Mouse (Mus musculus) lung, postnatal 0 days (tissue): Measurements from ENCODE around the gene Tnfrsf26. TPM values are rescaled to one million over a fixed set of nuclear protein-coding genes. Genes with fewer than 3 reads are reported as not detected.

Source experiments
- ATAC-seq: fragments of 200-750 bp; cut with Nextera tagmentation; 2 replicates; pipeline ENCODE4 v1.8.0; 2017; ENCODE audit warnings: moderate library complexity
- DNase-seq: peaks from one replicate; pipeline ENCODE4 v3.0.0-alpha.2; 2016; ENCODE audit warnings: low spot score
- H3K27ac ChIP-seq: fragments of 300-500 bp; sonication (generic); 2 replicates; pipeline ENCODE4 v1.5.1; 2014; ENCODE audit warnings: antibody characterized with exemption, mild to moderate bottlenecking, low read length, mixed read lengths
- H3K27me3 ChIP-seq: fragments of 300-500 bp; sonication (generic); replicated peaks from 2 replicates; pipeline ENCODE4 v1.6.1; 2014; ENCODE audit warnings: low read length, mixed read lengths; ENCODE audit not compliant: insufficient read depth
- H3K36me3 ChIP-seq: fragments of 300-500 bp; sonication (generic); 2 replicates; pipeline ENCODE4 v1.6.1; 2014; ENCODE audit warnings: low read length, mixed read lengths; ENCODE audit not compliant: insufficient read depth
- H3K4me1 ChIP-seq: fragments of 300-500 bp; sonication (generic); 2 replicates; pipeline ENCODE4 v1.6.1; 2014; ENCODE audit warnings: antibody characterized with exemption, low read depth, low read length, mixed read lengths; ENCODE audit not compliant: insufficient read depth
- H3K4me2 ChIP-seq: fragments of 300-500 bp; sonication (generic); replicated peaks from 2 replicates; pipeline ENCODE4 v1.6.1; 2014; ENCODE audit warnings: low read depth, mild to moderate bottlenecking, low read length, moderate library complexity, mixed read lengths
- H3K4me3 ChIP-seq: fragments of 300-500 bp; sonication (generic); 2 replicates; pipeline ENCODE4 v1.5.1; 2014; ENCODE audit warnings: low read depth, low read length
- H3K9ac ChIP-seq: fragments of 300-500 bp; sonication (generic); replicated peaks from 2 replicates; pipeline ENCODE4 v1.6.1; 2014; ENCODE audit warnings: low read depth, mild to moderate bottlenecking
- H3K9me3 ChIP-seq: fragments of 300-500 bp; sonication (generic); 2 replicates; pipeline ENCODE4 v1.6.1; 2016; ENCODE audit warnings: low read length, mixed read lengths
- CTCF ChIP-seq: IDR thresholded peaks from 2 replicates; pipeline ENCODE4 v1.5.1; 2016; ENCODE audit warnings: antibody characterized with exemption, mild to moderate bottlenecking
- EP300 ChIP-seq: IDR thresholded peaks from 2 replicates; pipeline ENCODE4 v1.6.1; 2016; ENCODE audit warnings: antibody characterized with exemption, mild to moderate bottlenecking, control low read depth
- WGBS: fragments of 180-500 bp; shearing (Covaris S2); extraction: QIAGEN DNeasy Blood & Tissue Kit; methylation state at CpG from one replicate; pipeline ENCODE4 v1.1.7; 2014; 5-methylcytosine and 5-hydroxymethylcytosine counted together
- polyA plus RNA-seq: library from polyadenylated mRNA; unstranded; fragments of >200 nt; fragmentation: Nextera tagmentation; extraction: Ambion mirVana; gene quantifications from 2 replicates; pipeline ENCODE4 v1.2.1, GENCODE M21; 2015

Gene Tnfrsf26
- polyA plus RNA-seq, 1 experiment from 2014 or later, result 1.2 TPM

- H3K36me3 ChIP-seq, result no peaks in the 10 kb centered on the region
- no peak overlapping the region for H3K27ac ChIP-seq
- no peaks in the 10 kb centered on the region for H3K9me3 ChIP-seq
- no peak overlapping the region for H3K9ac ChIP-seq
- ATAC-seq, result no peak
- WGBS, result 85% methylated on average over 2 of the region's 2 CpGs
- no peak overlapping the region for H3K4me3 ChIP-seq
- no peak overlapping the region for H3K4me2 ChIP-seq
- no peaks in the 10 kb centered on the region for H3K27me3 ChIP-seq
- DNase-seq, result no peak
- TF ChIP-seq EP300 (no peak), CTCF (peak; percentile 33)
- peaks cover 2% of the 10 kb centered on the region; the same call in 1 of the 2 replicates for H3K4me1 ChIP-seq
These were observed 26.8 kb downstream of the Tnfrsf26 start for GRCm38 (mm10) chr7:143601705-143602104.

- peak overlapping the region; percentile 85 for H3K4me3 ChIP-seq
- no peak for TF ChIP-seq CTCF
- TF ChIP-seq EP300, result no peak
- ATAC-seq (no peak), DNase-seq (no peak)
- no peak overlapping the region for H3K9ac ChIP-seq
- H3K36me3 ChIP-seq, result no peaks in the 10 kb centered on the region
- no peaks in the 10 kb centered on the region for H3K27me3 ChIP-seq
- no peak overlapping the region for H3K27ac ChIP-seq
- H3K9me3 ChIP-seq, result no peaks in the 10 kb centered on the region
- 9% methylated on average over 15 of the region's 15 CpGs for WGBS
- H3K4me1 ChIP-seq, result peaks cover 2% of the 10 kb centered on the region; the same call in 1 of the 2 replicates
- H3K4me2 ChIP-seq, result peak overlapping the region; percentile 89
These were observed 28.2 kb downstream of the Tnfrsf26 start for GRCm38 (mm10) chr7:143600231-143600740.

- DNase-seq (peak; percentile 98), ATAC-seq (peak; percentile 99)
- 2% methylated on average over 35 of the region's 35 CpGs for WGBS
- Histone ChIP-seq H3K9me3 (no peaks in the 10 kb centered on the region), H3K9ac (peak within 1 kb of the TSS; percentile 80), H3K27me3 (no peaks in the 10 kb centered on the region), H3K4me2 (peak within 1 kb of the TSS; percentile 89), H3K4me3 (peak within 1 kb of the TSS; percentile 85), H3K27ac (peak within 1 kb of the TSS; percentile 59), H3K36me3 (no peaks in the 10 kb centered on the region), H3K4me1 (peaks cover 2% of the 10 kb centered on the region; the same call in 1 of the 2 replicates)
- TF ChIP-seq CTCF, result no peak
- no peak for TF ChIP-seq EP300
These were observed 28.9 kb downstream of the Tnfrsf26 start, which contains the start of gene Cars for GRCm38 (mm10) chr7:143599428-143600230. Gene Cars (minus strand): TSS chr7:143600090.

- no peak overlapping the region for H3K4me3 ChIP-seq
- DNase-seq (no peak), ATAC-seq (no peak)
- no peak overlapping the region for H3K9ac ChIP-seq
- no peaks in the 10 kb centered on the region for H3K9me3 ChIP-seq
- no peak overlapping the region for H3K27ac ChIP-seq
- 52% methylated on average over 5 of the region's 5 CpGs for WGBS
- no peak overlapping the region for H3K4me2 ChIP-seq
- H3K27me3 ChIP-seq, result no peaks in the 10 kb centered on the region
- no peaks in the 10 kb centered on the region; the same call in 1 of the 2 replicates for H3K36me3 ChIP-seq
- no peak for TF ChIP-seq CTCF
- no peak for TF ChIP-seq EP300
- H3K4me1 ChIP-seq, result peaks cover 2% of the 10 kb centered on the region; the same call in 1 of the 2 replicates
These were observed 33.7 kb downstream of the Tnfrsf26 start for GRCm38 (mm10) chr7:143594865-143595264.

- DNase-seq, result no peak
- Histone ChIP-seq H3K4me1 (no peaks in the 10 kb centered on the region), H3K36me3 (peaks cover 11% of the 10 kb centered on the region), H3K27me3 (no peaks in the 10 kb centered on the region), H3K27ac (no peak overlapping the region), H3K4me3 (no peak overlapping the region), H3K9ac (no peak overlapping the region), H3K9me3 (no peaks in the 10 kb centered on the region), H3K4me2 (no peak overlapping the region)
- WGBS, result 91% methylated on average over 10 of the region's 10 CpGs
- TF ChIP-seq EP300, result no peak
- no peak for TF ChIP-seq CTCF
- no peak for ATAC-seq
These were observed 36.3 kb downstream of the Tnfrsf26 start for GRCm38 (mm10) chr7:143592255-143592654.

- 84% methylated on average over 4 of the region's 4 CpGs for WGBS
- no peak for ATAC-seq
- H3K36me3 ChIP-seq, result peaks cover 32% of the 10 kb centered on the region
- H3K4me2 ChIP-seq, result no peak overlapping the region
- H3K9ac ChIP-seq, result no peak overlapping the region
- no peaks in the 10 kb centered on the region for H3K9me3 ChIP-seq
- no peaks in the 10 kb centered on the region for H3K4me1 ChIP-seq
- no peak for DNase-seq
- H3K4me3 ChIP-seq, result no peak overlapping the region
- TF ChIP-seq EP300 (no peak), CTCF (no peak)
- H3K27ac ChIP-seq, result no peak overlapping the region
- H3K27me3 ChIP-seq, result no peaks in the 10 kb centered on the region
These were observed 40.5 kb downstream of the Tnfrsf26 start for GRCm38 (mm10) chr7:143588006-143588405.
